Mouse (Mus musculus): Measurements from ENCODE around the gene Nckap5. TPM values are rescaled to one million over a fixed set of nuclear protein-coding genes. Genes with fewer than 3 reads are reported as not detected.

The Nckap5 gene
- polyA plus RNA-seq, 1 experiment, result 0.11 TPM

DNA sequence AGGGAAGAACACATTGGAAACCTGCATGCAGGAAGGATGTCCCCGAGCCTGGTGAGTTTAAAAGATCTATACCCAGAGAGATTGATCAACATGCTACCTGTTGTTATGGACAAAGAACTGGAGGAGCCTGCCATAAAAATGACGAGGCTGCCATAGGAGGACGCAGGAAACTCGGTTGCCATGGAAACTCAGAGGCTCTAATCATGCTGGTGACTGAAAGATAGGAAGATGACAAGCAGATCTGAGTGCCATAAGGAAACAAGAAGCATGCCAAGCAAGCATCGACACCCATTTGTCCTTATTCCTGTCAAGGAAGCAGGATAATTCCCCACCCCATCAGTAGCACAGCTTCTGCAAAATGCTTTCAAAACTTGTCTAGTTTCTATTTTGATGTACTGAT lies 142.0 kb downstream of the Nckap5 start:
- no peak overlapping the region for H3ac ChIP-seq (ENCODE audit: control insufficient read depth, insufficient read length)
- H3K36me3 ChIP-seq (ENCODE audit: control insufficient read depth, insufficient read depth), result no peaks in the 10 kb centered on the region
- H3K4me3 ChIP-seq, result no peak overlapping the region
- no peak overlapping the region for H3K4me2 ChIP-seq (ENCODE audit: low read depth)
- H3K27me3 ChIP-seq (ENCODE audit: control insufficient read depth, insufficient read depth, insufficient read length), result no peaks in the 10 kb centered on the region
- no peaks in the 10 kb centered on the region for H3K79me2 ChIP-seq (ENCODE audit: control insufficient read depth, insufficient read depth)
- TF ChIP-seq MAX (IDR thresholded peaks at IDR 0.05; ENCODE audit: low read depth) (no peak), POLR2AphosphoS2 (IDR thresholded peaks at IDR 0.05; ENCODE audit: insufficient read length, low read depth) (no peak), MYOD1 (IDR thresholded peaks at IDR 0.05; ENCODE audit: control insufficient read depth in 1 of 3, insufficient read length in 2 of 3, low read depth in 2 of 3) (no peak), CEBPB (IDR thresholded peaks at IDR 0.05; ENCODE audit: insufficient read depth, poor library complexity, severe bottlenecking) (no peak), TCF3 (IDR thresholded peaks at IDR 0.05; ENCODE audit: insufficient read length, low read depth) (no peak), USF1 (IDR thresholded peaks at IDR 0.05; ENCODE audit: low read depth) (no peak), TCF12 (IDR thresholded peaks at IDR 0.05; ENCODE audit: insufficient read depth, poor library complexity, severe bottlenecking) (no peak), REST (IDR thresholded peaks at IDR 0.05; ENCODE audit: insufficient read depth, insufficient read length) (no peak), POLR2A (IDR thresholded peaks at IDR 0.05; ENCODE audit: insufficient read length, low read depth) (no peak), SRF (IDR thresholded peaks at IDR 0.05; ENCODE audit: control insufficient read depth, insufficient read length, low read depth) (no peak), E2F4 (IDR thresholded peaks at IDR 0.05; ENCODE audit: insufficient read depth) (no peak), MYOG (IDR thresholded peaks at IDR 0.05; ENCODE audit: control insufficient read depth in 1 of 3, insufficient read depth in 1 of 3, insufficient read length in 2 of 3, low read depth in 2 of 3) (no peak)

DNA sequence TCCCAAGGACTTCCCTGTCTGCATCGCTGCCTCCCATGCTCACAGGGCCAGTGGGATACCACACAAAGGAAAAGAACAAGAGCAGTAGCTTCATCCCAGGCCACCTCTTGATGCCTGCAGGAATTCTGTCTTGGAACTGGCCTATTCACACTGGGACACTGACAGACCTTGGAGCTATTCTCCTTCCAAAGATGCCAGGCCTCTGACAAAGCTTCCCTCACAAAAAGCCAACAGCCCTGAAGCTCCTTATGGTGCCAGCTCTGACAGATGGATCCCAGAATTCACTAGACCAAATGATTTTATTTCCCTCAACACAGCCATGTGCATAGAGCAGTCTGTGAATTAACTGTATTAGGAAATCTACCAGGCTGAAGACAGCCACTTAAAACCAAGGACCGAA lies 143.9 kb downstream of the Nckap5 start:
- H3K79me2 ChIP-seq (ENCODE audit: control insufficient read depth, insufficient read depth), result no peaks in the 10 kb centered on the region

DNA sequence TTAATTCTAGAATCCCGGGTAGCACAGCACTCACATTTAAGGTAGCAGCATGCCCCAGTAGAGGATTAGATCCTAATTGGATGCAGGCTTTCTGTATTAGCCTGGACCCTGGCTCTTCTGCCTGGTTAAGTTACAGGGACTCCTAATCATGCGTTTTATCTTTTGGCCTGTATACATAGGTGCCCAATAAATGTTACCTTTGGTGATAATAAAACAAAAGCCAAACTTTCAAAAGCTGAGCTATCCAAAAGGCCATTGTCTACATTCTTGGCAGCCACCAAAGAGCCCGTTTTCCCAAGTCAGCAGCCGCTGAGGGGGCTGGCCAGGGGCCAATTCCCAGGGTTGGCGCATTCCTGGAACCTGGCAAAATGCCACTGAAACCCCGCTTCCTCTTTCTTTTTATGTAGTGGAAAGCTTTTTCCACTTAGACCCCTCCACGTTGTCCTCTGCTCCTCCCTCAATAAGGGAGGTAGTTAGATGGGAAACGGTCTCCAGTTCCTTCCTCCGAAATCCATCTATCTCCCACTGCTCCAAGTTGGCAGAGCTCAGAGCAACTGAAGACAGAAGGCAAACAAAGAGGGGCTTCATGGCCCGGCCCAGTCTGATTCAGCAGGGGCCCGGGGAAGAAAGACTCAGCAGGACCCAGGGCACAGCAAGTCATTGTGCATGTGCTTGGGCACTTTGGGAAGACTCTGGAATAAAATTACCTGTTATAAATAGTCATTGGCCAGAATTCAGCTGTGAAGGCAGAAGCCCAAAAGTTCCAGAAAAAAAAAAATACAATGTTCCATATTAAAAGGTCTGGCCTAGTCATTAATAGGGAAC lies 146.8 kb downstream of the Nckap5 start:
- Histone ChIP-seq H3K27me3 (ENCODE audit: control insufficient read depth, insufficient read depth, insufficient read length) (no peaks in the 10 kb centered on the region), H3ac (ENCODE audit: control insufficient read depth, insufficient read length) (no peak overlapping the region), H3K36me3 (ENCODE audit: control insufficient read depth, insufficient read depth) (no peaks in the 10 kb centered on the region), H3K4me2 (ENCODE audit: low read depth) (no peak overlapping the region), H3K79me2 (ENCODE audit: control insufficient read depth, insufficient read depth) (no peaks in the 10 kb centered on the region), H3K4me3 (no peak overlapping the region)
- TF ChIP-seq MYOG (IDR thresholded peaks at IDR 0.05; ENCODE audit: control insufficient read depth in 1 of 3, insufficient read depth in 1 of 3, insufficient read length in 2 of 3, low read depth in 2 of 3) (no peak), MYOD1 (IDR thresholded peaks at IDR 0.05; ENCODE audit: control insufficient read depth in 1 of 3, insufficient read length in 2 of 3, low read depth in 2 of 3) (no peak), TCF3 (IDR thresholded peaks at IDR 0.05; ENCODE audit: insufficient read length, low read depth) (no peak), POLR2AphosphoS2 (IDR thresholded peaks at IDR 0.05; ENCODE audit: insufficient read length, low read depth) (no peak), REST (IDR thresholded peaks at IDR 0.05; ENCODE audit: insufficient read depth, insufficient read length) (no peak), TCF12 (IDR thresholded peaks at IDR 0.05; ENCODE audit: insufficient read depth, poor library complexity, severe bottlenecking) (no peak), MAX (IDR thresholded peaks at IDR 0.05; ENCODE audit: low read depth) (no peak), POLR2A (IDR thresholded peaks at IDR 0.05; ENCODE audit: insufficient read length, low read depth) (no peak), E2F4 (IDR thresholded peaks at IDR 0.05; ENCODE audit: insufficient read depth) (no peak), USF1 (IDR thresholded peaks at IDR 0.05; ENCODE audit: low read depth) (no peak), CEBPB (IDR thresholded peaks at IDR 0.05; ENCODE audit: insufficient read depth, poor library complexity, severe bottlenecking) (no peak), SRF (IDR thresholded peaks at IDR 0.05; ENCODE audit: control insufficient read depth, insufficient read length, low read depth) (no peak)

More for the DNA sequence above, 143.9 kb downstream of the Nckap5 start:
- no peak overlapping the region for H3K4me3 ChIP-seq
- TF ChIP-seq USF1 (IDR thresholded peaks at IDR 0.05; ENCODE audit: low read depth) (no peak), TCF3 (IDR thresholded peaks at IDR 0.05; ENCODE audit: insufficient read length, low read depth) (no peak), MYOD1 (IDR thresholded peaks at IDR 0.05; ENCODE audit: control insufficient read depth in 1 of 3, insufficient read length in 2 of 3, low read depth in 2 of 3) (no peak), MYOG (IDR thresholded peaks at IDR 0.05; ENCODE audit: control insufficient read depth in 1 of 3, insufficient read depth in 1 of 3, insufficient read length in 2 of 3, low read depth in 2 of 3) (no peak), SRF (IDR thresholded peaks at IDR 0.05; ENCODE audit: control insufficient read depth, insufficient read length, low read depth) (no peak), REST (IDR thresholded peaks at IDR 0.05; ENCODE audit: insufficient read depth, insufficient read length) (no peak), TCF12 (IDR thresholded peaks at IDR 0.05; ENCODE audit: insufficient read depth, poor library complexity, severe bottlenecking) (no peak), CEBPB (IDR thresholded peaks at IDR 0.05; ENCODE audit: insufficient read depth, poor library complexity, severe bottlenecking) (no peak), E2F4 (IDR thresholded peaks at IDR 0.05; ENCODE audit: insufficient read depth) (no peak), POLR2A (IDR thresholded peaks at IDR 0.05; ENCODE audit: insufficient read length, low read depth) (no peak), MAX (IDR thresholded peaks at IDR 0.05; ENCODE audit: low read depth) (no peak), POLR2AphosphoS2 (IDR thresholded peaks at IDR 0.05; ENCODE audit: insufficient read length, low read depth) (no peak)
- H3ac ChIP-seq (ENCODE audit: control insufficient read depth, insufficient read length), result no peak overlapping the region
- no peak overlapping the region for H3K4me2 ChIP-seq (ENCODE audit: low read depth)
- H3K36me3 ChIP-seq (ENCODE audit: control insufficient read depth, insufficient read depth), result no peaks in the 10 kb centered on the region
- H3K27me3 ChIP-seq (ENCODE audit: control insufficient read depth, insufficient read depth, insufficient read length), result no peaks in the 10 kb centered on the region

DNA sequence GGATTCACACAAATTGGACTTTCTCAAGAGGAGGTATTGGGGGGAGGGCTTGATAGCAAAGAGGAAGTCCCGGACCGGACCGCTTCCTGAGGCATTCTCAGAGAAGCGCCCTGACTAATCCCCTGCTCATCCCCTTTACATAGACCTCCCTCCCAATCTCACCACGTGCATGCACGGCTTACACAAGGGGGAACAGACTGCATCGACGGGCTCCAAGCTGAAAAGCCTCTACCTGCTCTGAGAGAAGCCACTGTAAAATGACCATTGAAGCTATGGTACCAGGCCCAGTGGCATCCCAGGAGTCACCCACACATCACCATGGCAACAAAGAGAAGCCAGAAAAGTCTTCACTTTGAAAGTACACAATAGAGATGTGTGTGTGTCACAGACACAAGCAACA lies 148.8 kb downstream of the Nckap5 start:
- H3ac ChIP-seq (ENCODE audit: control insufficient read depth, insufficient read length), result no peak overlapping the region
- no peaks in the 10 kb centered on the region for H3K79me2 ChIP-seq (ENCODE audit: control insufficient read depth, insufficient read depth)
- no peaks in the 10 kb centered on the region for H3K36me3 ChIP-seq (ENCODE audit: control insufficient read depth, insufficient read depth)
- no peak overlapping the region for H3K4me2 ChIP-seq (ENCODE audit: low read depth)
- no peak overlapping the region for H3K4me3 ChIP-seq
- TF ChIP-seq POLR2AphosphoS2 (IDR thresholded peaks at IDR 0.05; ENCODE audit: insufficient read length, low read depth) (no peak), REST (IDR thresholded peaks at IDR 0.05; ENCODE audit: insufficient read depth, insufficient read length) (no peak), MAX (IDR thresholded peaks at IDR 0.05; ENCODE audit: low read depth) (no peak)
- H3K27me3 ChIP-seq (ENCODE audit: control insufficient read depth, insufficient read depth, insufficient read length), result no peaks in the 10 kb centered on the region

Data from myocyte (in vitro differentiated cells).